Mouse (Mus musculus): ENCODE data around the gene Ctdspl.

DNA sequence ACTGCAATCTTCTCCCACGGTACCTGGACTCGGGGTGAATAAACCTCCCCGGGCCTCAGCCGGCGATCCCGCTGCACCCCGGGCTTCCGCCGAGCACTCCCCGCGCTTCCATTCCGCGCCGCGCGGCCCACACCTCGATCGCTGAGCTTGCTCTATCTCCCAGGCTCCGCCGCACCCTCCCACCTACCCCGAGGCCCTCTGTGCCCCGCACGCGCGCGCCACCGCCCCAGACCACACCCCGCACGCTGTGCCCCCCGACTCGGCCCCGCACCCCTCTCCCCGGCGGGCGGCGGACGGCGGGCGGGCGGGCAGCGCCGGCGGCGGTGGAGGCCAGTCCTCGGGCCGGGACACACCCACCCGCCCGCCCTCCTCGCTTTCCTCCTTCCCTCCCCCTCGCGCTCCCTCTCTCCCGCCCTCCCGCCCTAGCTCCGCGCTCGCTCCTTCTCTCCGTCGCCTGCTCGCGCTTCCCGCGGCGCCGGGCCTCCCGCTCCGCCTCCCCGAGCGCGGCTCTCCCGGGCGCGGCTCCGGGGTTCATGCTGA is at the start of gene Ctdspl:
- TF ChIP-seq CTCF (IDR thresholded peaks at IDR 0.05; ENCODE audit: low read depth, low read length) = no peak
- no peak for TF ChIP-seq POLR2A (IDR thresholded peaks at IDR 0.05; ENCODE audit: borderline replicate concordance, low read depth, low read length)
